Mouse (Mus musculus) spleen, postnatal 36 days (tissue): ENCODE measurements around the gene Foxk1.

Experiments used
- DNase-seq, 2 experiments: peaks; one replicate each; pipeline ENCODE4 v3.0.0; 2022; ENCODE audit warnings: low spot score in 2 of 2, mixed read lengths in 1 of 2

Gene Foxk1

GRCm38 (mm10) chr5:142417104-142417503 is 15.8 kb downstream of the Foxk1 start:
- DNase-seq, result peak; percentile 27 to 29

DNA sequence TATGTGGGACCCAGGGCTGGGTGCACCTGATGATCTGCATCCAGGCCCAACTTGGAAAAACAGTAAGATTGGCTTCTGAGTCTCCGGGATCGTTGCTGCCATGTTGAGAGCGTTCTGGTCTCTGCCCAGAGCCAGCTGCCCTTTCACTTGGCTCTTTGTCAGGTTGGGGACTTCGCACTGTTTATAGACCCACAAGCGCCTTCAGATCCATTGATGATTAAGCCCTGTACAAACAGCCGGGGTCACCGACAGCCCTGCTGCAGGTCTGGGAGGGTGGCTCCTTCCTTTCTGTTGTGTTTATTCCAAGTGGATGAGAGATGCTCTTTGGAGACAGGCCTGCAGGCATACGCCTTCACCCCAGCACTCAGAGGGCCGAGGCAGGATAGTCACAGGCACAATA is 16.6 kb downstream of the Foxk1 start:
- no peak for DNase-seq

DNA sequence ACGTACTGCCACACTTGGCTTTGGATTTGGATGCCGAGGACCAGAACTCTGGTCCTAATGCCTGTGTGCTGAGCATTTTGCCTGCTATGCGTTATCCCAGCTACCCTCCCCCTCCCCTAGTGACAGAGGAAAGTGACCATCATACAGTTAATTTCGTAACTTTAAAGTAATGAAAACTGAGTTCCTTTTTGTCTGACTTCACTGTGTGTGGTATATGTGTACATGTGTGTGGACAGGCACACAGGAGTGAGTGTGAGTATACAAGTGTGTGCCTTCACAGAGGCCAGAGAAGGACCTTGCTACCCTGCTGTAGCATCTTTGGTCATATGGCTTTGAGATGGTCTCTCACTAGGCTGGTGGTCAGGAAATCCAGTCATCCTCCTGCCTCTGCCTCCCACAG is 17.1 kb downstream of the Foxk1 start:
- no peak for DNase-seq

- DNase-seq, result no peak
Measured at GRCm38 (mm10) chr5:142420317-142420716, 19.0 kb downstream of the Foxk1 start.

DNA sequence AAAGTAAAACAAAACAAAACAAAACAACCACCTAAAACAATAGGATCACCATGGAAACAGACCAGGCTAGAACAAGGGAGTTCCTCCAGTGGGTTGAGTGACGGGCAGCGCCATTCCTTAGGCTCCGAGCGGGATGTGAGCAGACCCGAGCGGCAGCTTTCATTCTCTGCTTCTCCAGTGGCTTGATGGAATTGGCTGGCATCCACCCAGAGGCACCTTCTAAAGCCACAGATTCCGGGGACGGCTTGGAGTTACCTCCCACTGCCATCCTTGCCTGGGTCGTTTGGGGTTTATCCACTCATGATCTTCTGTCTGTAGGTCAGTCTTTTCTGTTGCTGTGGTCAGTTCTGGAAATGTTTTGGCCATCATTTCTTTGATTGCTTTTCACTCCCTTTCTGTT is 19.6 kb downstream of the Foxk1 start:
- no peak for DNase-seq

GRCm38 (mm10) chr5:142421886-142422285 is 20.6 kb downstream of the Foxk1 start:
- DNase-seq, result no peak

DNA sequence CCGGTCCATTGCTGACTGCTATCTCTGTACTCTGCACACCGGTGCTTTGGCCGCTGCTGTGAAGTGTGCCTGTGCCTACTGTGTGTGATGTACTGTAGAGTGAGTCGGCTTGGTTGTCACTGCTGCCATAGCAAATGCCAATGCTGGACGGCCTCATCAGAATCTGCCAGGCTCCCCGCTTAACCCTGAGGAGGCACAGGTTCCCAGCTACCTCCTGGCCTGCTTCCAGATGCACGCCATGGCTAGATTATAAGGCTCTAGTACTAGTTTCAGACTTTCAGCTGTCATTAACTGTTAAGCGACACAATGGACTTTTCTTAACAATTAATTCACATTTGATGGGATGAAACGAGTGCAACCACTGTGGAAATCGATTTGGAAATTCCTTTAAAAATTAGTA is 21.8 kb downstream of the Foxk1 start:
- no peak for DNase-seq

DNA sequence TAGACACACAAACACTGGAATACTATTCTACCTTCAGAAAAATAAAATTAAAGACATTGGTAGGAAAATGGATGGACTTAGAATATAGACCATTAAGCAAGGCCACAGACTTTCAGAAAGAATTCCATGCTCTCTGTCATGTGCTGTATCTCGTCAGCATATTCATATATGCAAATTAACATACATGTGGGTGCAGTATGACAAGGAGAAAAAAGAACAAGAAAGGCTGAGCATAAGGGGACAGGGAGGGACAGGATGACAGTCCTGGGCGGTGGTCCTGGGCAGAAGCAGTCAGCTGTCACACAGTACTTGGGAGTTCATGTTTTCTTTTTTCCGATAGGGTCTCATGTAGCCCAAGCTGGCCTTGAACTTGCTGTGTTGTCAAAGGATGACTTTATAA is 22.4 kb downstream of the Foxk1 start:
- DNase-seq, result no peak

DNA sequence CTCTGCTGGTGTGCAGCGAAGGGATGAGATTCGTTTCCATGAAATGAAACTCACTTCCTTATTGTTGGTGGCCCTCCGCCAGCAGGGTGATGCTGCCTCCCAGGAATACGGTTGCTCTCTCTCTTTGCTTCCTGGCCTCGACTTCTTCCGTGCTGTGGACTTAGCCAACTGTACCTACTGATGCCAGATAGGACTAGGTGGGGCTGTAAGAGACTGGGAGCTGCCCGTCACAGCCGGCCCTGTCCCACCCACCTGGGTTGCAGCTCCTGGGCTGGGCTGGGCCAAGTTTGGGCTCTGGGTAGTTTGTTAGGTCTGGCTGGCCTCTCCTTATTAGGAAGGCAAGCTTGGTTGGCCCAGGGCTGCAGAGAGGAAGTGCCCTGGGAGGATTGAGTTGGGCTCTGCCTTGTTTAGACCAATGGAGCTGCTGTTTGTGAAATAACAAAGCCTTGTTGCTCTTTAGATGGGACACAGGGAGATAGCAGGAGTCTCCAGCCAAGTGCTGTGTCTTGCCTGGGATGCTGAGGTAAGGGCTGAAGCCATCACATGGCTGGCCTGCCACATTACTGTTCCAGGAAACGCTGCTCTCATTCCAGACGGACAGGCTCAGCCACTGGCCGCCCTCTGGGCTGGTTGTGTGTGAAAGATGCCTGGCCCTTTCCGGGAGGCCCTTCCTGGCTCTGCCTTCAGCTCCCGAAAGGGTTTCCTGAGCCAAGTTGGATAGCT is 23.5 kb downstream of the Foxk1 start:
- DNase-seq, result no peak

DNA sequence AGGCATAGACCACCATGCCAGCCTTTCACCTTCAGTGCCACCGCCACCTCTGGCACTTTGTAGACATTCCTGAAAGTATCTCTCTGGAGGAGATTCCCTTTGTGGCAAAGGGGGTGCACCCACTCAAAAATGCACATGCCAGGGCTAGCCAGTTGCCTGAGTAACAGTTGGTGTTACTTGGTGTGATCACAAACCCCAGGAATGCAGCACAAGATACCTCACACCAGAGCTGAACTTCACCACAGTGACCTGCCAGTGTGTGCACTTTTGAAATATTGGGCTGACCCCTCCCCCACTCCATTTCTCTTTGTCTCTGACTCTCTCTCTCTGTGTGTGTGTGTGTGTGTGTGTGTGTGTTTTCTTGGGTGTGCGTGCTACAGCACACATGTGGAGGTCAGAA is 25.2 kb downstream of the Foxk1 start:
- no peak for DNase-seq

GRCm38 (mm10) chr5:142427876-142428275 is 26.6 kb downstream of the Foxk1 start:
- no peak for DNase-seq

- DNase-seq, result no peak
Measured at GRCm38 (mm10) chr5:142428691-142429090, 27.4 kb downstream of the Foxk1 start.

- no peak for DNase-seq
Measured at GRCm38 (mm10) chr5:142431029-142431428, 29.7 kb downstream of the Foxk1 start.

GRCm38 (mm10) chr5:142431811-142432434 is 30.6 kb downstream of the Foxk1 start:
- DNase-seq, result no peak

GRCm38 (mm10) chr5:142432695-142433094 is 31.4 kb downstream of the Foxk1 start:
- no peak for DNase-seq

GRCm38 (mm10) chr5:142434052-142434451 is 32.8 kb downstream of the Foxk1 start:
- no peak for DNase-seq

GRCm38 (mm10) chr5:142435736-142436135 is 34.4 kb downstream of the Foxk1 start:
- no peak for DNase-seq

DNA sequence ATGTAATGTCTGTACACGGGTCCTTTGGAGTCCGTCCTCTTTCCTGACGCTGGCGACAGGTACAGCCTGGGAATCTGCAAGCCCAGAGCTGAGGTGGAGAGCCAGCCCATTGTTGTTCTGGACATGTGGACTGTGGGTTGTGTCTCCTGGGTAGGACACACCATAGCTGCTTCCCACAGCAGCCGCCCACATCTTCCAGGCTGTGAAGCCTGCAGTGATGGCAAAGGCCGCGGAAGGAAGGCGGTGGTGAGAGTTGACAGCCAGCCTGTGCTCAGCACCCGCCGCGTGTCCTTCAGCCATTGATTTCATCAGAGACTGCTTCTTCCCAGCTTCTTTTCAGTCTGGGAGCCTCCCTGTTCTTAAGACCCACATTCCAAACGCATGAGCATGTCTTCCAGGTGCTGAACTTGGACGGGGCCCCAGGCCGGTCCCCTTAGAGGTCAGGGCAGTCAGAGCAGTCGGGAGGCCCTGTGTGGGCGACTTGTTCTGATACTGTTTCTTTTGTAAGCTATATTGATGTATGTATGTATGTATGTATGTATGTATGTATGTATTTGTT is 37.2 kb downstream of the Foxk1 start:
- no peak for DNase-seq

DNA sequence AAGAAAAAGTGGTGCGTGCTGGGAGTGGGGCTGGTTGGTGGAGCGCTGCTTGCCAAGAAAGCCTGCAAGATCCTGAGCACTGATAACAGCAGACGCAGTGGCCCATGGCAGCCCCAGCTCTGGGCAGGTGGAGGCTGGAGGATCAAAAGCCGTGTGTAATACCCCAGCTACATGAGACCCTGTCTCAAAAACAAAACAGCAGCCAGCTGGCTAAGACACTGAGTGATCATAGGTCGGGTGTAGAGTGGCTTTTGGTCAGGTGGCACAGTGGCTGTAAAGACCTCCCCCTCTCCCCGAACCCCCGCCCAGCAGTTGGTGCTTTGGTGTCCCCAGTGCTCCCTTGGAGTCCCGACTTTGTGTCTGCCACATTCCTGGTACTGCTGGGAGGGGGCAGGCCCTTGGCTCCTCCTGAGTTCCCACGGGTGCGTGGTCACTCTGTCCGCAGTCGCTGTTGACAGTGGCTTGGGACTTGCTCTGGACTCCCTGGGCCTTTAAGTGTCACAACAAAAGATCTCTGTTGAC is 38.7 kb downstream of the Foxk1 start:
- peak; percentile 26 to 34 for DNase-seq

DNA sequence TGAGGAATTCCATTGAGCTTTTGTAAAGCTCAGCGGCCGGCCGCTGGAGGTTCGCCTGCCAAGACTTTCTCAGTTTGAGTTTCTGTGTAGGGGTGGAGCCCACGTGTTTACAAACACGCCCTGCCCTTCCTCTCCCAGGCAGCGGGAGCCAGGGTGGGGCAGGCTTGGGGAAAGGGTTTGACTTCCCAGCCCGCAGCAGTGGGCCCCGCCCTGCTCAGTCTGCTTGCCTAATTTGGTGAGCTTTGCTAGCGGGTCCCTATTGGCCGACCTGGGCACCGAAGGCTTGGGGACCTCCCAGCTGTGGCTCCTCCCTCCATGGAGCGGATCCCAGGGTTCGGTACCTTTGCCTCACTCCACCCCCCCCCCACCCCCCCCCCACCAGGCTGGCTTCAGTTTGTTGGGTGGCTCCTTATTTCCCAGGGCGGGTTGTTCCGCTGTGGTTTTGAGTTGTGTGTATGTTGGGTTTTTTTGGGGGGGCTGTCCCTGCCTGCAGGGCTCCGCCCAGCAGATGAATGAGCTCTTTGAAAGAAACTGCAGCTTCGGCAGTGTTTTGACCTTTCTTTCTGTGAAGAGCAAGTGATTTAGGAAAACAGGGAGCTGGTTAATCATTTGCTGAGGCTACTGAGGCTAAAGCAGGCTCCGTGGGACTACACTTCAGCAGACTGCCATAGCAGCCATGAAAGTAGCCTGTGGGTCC is 39.3 kb downstream of the Foxk1 start:
- peak; percentile 94 to 95 for DNase-seq

GRCm38 (mm10) chr5:142441332-142442044 is 40.2 kb downstream of the Foxk1 start:
- peak; percentile 63 to 67 for DNase-seq

- peak in 1 of 2 experiments; percentile 17 for DNase-seq
Measured at GRCm38 (mm10) chr5:142442045-142442440, 40.7 kb downstream of the Foxk1 start.
